Mouse (Mus musculus): ENCODE data around the gene Slc25a13.

Slc25a13 gene

DNA sequence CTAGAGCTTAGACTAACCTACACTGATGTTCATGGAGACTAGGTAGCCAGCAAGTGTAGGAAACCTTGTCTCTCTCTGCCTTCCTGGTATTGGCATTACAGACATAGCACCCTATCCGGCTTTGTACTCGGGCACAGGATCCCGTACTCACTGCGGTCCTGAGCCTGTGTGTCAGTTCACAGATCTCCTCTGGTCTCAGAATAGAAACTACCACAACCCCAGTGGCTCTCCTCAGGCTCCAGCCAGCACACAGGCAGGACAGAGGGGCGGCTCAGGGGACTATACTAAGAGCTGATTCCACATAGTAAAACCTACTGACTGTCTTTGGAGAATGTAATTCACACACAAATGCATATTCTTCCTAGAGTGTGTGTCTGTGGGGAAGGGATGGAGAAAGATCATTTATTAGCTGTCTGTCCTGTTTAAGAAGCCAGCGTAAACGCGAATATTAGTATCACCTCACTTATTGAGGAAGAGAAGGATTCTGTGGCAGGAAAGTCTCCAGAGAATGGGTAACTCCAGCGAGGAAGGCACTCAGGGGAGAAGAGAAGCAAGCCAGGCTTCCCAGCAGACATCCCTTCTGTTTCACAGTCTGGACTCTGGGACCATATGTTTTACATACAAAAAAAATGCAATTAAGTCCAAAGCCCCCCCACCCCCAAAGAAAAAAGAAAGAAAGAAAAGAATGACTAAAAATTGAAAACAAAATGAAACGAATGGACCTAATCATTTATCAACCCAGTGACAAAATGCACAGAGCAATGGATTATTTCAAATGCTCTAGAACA, 49.4 kb downstream of the Slc25a13 start:
- DNase-seq: no peak

GRCm38 (mm10) chr6:6162993-6163623, 53.9 kb downstream of the Slc25a13 start:
- DNase-seq: no peak

DNA sequence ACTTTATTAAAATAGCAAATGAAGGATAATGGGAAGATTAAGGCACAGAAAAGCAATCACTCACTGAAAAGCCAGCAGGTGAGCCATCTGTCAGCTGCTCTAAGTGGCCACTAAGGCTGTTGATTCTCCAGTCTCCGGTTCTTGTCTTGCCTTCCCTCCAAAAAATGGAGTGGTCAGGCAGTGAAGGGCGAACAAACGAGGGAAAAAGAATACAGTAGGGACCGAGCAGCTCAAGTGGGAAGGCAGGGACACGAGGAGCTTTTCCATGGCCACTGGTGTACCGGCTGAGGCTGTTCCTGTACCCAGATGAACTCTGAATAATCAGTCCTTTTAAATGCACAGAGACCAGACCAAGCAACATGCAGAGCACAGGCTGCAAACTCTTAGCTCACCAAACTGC, 54.8 kb downstream of the Slc25a13 start:
- DNase-seq: no peak

DNA sequence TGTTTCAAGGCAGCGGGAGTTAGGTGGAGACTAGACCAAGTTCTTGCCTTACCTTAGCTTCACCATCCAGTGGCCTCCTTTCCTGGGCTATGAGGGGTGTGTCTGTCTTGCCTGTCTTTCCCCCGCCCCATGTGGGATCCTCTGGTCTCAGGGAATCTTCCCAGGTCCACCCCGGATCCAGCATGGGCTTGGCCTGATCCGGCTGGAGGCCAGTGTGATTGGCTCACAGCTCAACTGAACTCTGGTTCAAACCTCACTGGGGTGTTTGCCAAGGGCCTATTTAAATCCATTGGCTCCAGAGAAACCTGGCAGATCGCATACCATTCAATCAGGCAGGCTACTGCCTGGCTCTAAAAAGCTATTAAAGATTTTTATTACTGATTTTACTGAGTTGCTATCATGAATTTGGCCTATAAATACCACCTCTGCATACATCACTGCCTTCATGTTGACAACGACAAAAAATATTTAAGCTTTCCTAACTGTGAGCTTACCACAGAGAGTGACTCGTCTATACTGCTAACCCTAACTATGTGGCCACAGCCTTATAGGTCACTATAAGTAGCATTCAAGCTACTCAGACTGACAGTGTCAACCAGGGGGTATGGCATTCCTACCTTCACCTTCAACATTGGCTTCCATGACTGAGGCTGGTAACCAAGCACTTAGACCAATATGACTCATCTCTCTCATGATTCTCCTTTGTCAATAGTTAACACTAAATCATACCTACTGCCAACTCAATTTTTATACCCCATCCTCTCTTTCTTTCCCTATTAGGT, 56.1 kb downstream of the Slc25a13 start:
- DNase-seq: peak; percentile 20

GRCm38 (mm10) chr6:6159221-6159859, 57.6 kb downstream of the Slc25a13 start:
- no peak for DNase-seq

GRCm38 (mm10) chr6:6153426-6153825, 63.5 kb downstream of the Slc25a13 start:
- DNase-seq: peak; percentile 31

DNA sequence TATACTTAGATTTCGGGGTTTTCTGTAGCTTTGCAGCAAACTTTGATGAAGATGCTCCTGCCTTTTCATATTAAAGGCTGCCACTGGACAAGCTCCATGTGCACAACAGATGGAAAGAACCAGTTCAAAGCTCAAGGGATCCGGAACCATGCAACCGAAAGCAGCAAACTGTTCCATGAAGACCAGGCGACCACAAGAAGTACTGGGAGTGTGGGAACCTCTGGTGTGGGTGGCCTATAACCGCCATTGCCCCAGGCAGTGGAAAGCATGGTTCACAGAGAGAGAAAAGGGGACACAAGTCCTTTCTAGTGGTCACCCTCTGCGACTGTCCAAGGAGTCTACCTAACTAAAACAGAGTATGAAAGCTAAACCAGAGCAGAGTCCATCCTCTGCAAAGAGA, 66.2 kb downstream of the Slc25a13 start:
- DNase-seq: no peak

- DNase-seq: no peak
Measured at GRCm38 (mm10) chr6:6149751-6150150, 67.2 kb downstream of the Slc25a13 start.

- no peak for DNase-seq
Measured at GRCm38 (mm10) chr6:6149329-6149728, 67.6 kb downstream of the Slc25a13 start.

DNA sequence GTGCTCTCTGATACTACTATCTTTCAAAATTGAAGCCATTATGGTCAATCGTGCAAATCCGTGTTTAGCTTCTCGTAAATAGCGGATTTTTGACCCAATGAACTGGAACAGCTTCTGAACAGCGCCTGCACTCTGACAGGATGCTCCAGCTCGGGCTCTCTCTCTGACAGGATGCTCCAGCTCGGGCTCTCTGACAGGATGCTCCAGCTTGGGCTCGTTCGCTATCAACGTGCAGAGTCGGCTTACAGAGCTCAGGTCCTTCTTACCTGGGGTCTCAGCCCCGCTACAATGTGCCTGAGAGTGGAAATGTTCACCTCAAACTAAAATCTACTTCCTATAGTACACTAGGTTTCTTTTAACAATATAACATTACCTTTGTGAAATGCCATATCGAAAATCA, 71.6 kb downstream of the Slc25a13 start:
- DNase-seq: no peak

GRCm38 (mm10) chr6:6143525-6143924, 73.4 kb downstream of the Slc25a13 start:
- no peak for DNase-seq

DNA sequence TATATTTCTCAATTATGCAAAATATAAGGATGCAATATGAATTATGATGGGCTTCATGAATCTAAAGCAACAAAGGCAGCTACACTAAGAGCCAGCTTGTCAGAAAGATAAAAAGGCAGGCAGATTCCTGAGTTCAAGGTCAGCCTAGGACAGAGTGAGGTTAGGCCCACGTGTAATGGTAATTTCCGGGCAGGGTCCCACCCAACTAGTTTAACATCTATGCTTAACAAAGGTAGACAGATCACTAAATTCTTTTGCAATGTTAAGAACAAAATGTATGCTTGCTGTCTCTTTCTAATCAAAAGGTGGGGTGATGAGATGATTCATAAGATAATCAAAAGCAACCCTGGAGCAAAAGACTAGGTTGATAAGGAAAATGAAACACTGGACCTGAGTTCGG, 76.6 kb downstream of the Slc25a13 start:
- DNase-seq: no peak

DNA sequence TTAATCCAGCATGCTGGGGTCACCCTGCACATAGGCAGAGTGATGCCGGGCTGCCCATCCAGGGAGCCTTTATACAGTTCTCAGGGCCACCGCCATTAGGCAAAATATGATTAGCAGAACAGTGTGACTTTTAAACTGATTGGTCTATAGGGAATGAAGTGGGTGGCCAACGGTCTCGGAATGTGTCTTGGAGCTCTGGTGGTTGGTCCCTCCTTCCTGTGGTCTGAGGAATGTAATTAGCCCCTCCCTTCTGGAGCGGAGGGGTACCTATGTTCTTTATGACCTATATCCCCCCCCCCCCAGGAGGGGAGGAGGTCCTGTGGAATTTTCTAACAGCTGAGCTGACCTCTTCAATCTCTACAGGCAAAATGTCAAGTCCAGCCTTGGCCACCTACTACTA, 77.9 kb downstream of the Slc25a13 start:
- DNase-seq: no peak

- DNase-seq: no peak
Measured at GRCm38 (mm10) chr6:6136812-6137211, 80.2 kb downstream of the Slc25a13 start.

GRCm38 (mm10) chr6:6134935-6135334, 82.0 kb downstream of the Slc25a13 start:
- DNase-seq: peak; percentile 78

- DNase-seq: peak; percentile 33
Measured at GRCm38 (mm10) chr6:6133556-6134050, 83.4 kb downstream of the Slc25a13 start.

GRCm38 (mm10) chr6:6132047-6132446, 84.9 kb downstream of the Slc25a13 start:
- DNase-seq: no peak

DNA sequence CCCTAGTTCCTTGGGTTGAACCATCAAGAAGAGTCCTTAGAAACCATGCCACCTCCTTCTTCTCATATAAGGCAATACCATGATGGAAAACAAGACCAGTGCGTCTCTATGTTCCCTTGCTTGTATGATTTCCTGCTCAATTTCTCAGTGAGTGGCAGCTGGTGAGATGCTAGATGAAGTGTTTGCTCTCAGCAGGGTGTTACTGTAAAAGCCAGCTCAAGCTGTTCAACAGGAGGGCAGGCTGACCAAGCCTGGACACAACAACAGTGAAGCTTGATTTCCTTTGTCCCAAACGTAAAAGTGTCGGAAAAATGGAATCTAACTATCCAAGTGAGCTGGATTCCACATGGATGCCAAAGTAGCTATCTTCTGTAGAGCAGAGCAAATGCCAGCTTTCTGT, 91.4 kb downstream of the Slc25a13 start:
- no peak for DNase-seq

DNA sequence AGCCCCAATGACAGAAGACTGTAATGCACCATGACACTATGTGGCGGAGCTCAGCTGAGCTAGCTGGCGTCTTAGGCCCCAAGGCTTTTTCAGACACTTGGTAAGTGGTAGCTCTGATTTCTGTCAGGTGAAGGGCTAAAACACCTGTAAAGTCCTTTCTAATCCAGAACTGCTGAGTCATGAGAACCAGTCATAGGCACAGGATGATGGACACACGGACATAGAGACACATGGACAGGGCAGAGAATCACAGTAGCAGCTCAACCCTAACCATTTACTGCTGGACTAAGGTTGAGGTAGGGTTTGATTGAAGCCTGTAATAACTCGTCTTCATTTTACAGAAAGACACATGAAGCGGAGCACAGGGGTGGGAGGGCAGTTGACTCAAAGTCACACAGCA, 95.1 kb downstream of the Slc25a13 start:
- no peak for DNase-seq

GRCm38 (mm10) chr6:6120841-6121240, 96.1 kb downstream of the Slc25a13 start:
- DNase-seq: no peak

- no peak for DNase-seq
Measured at GRCm38 (mm10) chr6:6115771-6116170, 101.2 kb downstream of the Slc25a13 start.

DNA sequence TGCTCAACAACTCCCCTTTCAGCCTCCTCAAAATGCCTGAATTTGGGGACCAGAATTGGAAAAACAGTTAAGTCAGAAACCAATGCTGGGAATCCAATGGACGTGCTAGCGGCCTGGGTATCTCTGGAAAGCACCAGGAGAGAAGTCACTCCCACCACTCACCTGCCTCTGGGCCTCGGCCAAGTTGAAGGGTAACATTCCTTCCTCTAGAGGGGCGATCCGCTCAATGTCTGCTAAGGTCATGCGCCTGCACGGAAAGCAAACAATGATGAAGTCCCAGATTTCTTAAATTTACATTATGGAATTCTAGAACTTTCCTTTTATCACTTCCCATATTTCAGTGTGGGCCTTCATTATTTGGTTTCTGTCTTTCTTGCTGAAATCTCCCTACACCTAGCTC, 103.2 kb downstream of the Slc25a13 start:
- DNase-seq: no peak
